Mouse (Mus musculus): ENCODE results near the gene Nmt1. TPM values are rescaled to one million over a fixed set of nuclear protein-coding genes. Genes with fewer than 3 reads are reported as not detected.

The Nmt1 gene
- polyA plus RNA-seq, 1 experiment from 2014 or later, result 63.6 TPM

DNA sequence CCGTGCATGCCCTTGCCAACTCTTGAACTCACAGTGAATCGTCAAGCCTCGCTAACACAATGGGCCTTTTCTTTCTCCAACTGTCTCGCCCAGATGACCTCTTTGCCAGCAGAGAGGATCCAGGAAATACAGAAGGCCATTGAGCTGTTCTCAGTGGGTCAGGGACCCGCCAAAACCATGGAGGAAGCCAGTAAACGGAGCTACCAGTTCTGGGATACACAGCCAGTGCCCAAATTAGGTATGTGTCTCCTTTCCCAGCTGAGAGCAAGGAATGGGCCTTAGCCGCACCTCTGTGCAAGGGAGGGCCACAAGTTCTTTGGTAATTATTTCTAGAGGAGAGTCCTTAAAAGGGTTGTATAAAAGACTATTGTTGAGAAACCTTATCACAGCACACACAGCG, 18.3 kb downstream of the Nmt1 start:
- H3K27me3 ChIP-seq (ENCODE audit: control insufficient read depth, insufficient read depth, low read length), result no peaks in the 10 kb centered on the region
- no peak overlapping the region for H3K9ac ChIP-seq (ENCODE audit: low read depth, low read length)
- no peak overlapping the region for H3K4me2 ChIP-seq (replicated peaks; ENCODE audit: low read depth, low read length)
- H3K4me3 ChIP-seq (ENCODE audit: low read length), result no peak overlapping the region
- H3K27ac ChIP-seq (ENCODE audit: low read depth, low read length), result no peak overlapping the region
- WGBS, result 83% methylated on average over 8 of the region's 8 CpGs
- H3K36me3 ChIP-seq (ENCODE audit: control insufficient read depth, insufficient read depth, low read length), result peaks cover 63% of the 10 kb centered on the region
- no peaks in the 10 kb centered on the region for H3K4me1 ChIP-seq (ENCODE audit: control insufficient read depth, insufficient read depth, low read length)
- H3K9me3 ChIP-seq (ENCODE audit: control insufficient read depth, low read length), result no peaks in the 10 kb centered on the region
- ATAC-seq (ENCODE audit: low FRiP score, low TSS enrichment), result no peak

DNA sequence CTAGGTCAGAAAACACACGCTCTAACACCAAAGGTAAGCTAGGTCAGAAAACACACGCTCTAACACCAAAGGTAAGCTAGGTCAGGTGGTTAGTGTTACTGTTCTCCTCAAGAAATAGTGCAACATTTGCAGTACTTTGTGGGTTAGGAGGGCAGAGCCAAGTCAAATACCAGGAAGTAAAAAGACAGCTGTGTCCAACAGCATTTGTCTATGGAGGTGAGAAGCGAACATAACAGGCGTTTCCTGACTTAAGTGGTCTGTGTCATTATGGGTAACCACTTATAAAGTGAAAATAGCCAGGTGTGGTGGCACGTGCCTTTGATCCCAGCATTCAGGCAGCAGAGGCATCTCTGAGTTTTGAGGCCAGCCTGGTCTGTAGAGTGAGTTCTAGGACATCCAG, 21.6 kb downstream of the Nmt1 start:
- Histone ChIP-seq H3K9ac (ENCODE audit: low read depth, low read length) (no peak overlapping the region), H3K9me3 (ENCODE audit: control insufficient read depth, low read length) (no peaks in the 10 kb centered on the region), H3K4me1 (ENCODE audit: control insufficient read depth, insufficient read depth, low read length) (no peaks in the 10 kb centered on the region), H3K27ac (ENCODE audit: low read depth, low read length) (no peak overlapping the region), H3K36me3 (ENCODE audit: control insufficient read depth, insufficient read depth, low read length) (peaks cover 66% of the 10 kb centered on the region), H3K27me3 (ENCODE audit: control insufficient read depth, insufficient read depth, low read length) (no peaks in the 10 kb centered on the region), H3K4me2 (replicated peaks; ENCODE audit: low read depth, low read length) (no peak overlapping the region), H3K4me3 (ENCODE audit: low read length) (no peak overlapping the region)
- 94% methylated on average over 5 of the region's 5 CpGs for WGBS
- ATAC-seq (ENCODE audit: low FRiP score, low TSS enrichment), result no peak

DNA sequence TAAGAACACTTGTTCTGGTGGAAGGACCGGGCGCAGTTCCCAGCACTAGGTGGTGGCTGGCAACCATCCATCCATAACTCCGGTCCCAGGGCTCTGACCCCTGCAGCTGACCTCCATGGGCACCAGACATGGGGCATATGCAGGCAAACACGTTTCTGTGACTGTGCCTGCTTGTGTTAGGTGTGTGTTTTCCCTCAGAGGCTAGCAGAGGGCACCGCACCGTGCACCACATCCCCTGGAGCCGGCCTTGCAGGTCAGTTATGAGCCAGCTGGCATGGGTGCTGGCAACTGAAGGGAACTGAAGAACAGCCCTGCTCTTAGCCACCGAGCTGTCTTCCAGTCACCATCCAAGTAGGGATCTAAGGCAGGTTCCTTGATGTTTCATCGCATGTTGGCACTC, 22.2 kb downstream of the Nmt1 start:
- no peak for ATAC-seq (ENCODE audit: low FRiP score, low TSS enrichment)
- Histone ChIP-seq H3K4me3 (ENCODE audit: low read length) (no peak overlapping the region), H3K36me3 (ENCODE audit: control insufficient read depth, insufficient read depth, low read length) (peaks cover 65% of the 10 kb centered on the region), H3K4me1 (ENCODE audit: control insufficient read depth, insufficient read depth, low read length) (no peaks in the 10 kb centered on the region), H3K9ac (ENCODE audit: low read depth, low read length) (no peak overlapping the region), H3K9me3 (ENCODE audit: control insufficient read depth, low read length) (no peaks in the 10 kb centered on the region), H3K27ac (ENCODE audit: low read depth, low read length) (no peak overlapping the region), H3K27me3 (ENCODE audit: control insufficient read depth, insufficient read depth, low read length) (no peaks in the 10 kb centered on the region), H3K4me2 (replicated peaks; ENCODE audit: low read depth, low read length) (no peak overlapping the region)
- WGBS, result 91% methylated on average over 9 of the region's 9 CpGs

DNA sequence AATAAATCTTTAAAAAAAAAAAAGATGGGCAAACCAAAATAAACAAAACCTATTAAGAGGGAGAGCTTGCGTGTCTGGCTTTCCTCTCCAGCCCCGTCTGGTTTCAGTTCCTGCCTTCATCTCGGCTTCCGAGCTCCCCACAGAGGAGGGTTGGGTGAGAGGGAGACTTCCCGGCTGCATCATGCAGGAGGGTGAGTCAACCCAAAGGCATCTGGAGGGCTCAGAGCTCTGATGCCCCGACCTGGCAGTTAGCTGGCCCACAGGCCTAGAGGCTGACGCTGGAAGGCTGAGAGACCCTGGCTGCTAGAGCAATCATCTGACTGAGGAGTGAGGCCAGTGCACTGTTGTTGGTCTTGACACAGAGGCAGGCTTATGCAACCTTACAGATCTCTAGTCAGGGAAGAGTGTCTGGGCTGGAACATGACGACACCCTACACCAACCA, 23.3 kb downstream of the Nmt1 start:
- Histone ChIP-seq H3K27me3 (ENCODE audit: control insufficient read depth, insufficient read depth, low read length) (no peaks in the 10 kb centered on the region), H3K9me3 (ENCODE audit: control insufficient read depth, low read length) (no peaks in the 10 kb centered on the region), H3K4me2 (replicated peaks; ENCODE audit: low read depth, low read length) (no peak overlapping the region), H3K27ac (ENCODE audit: low read depth, low read length) (no peak overlapping the region), H3K4me3 (ENCODE audit: low read length) (no peak overlapping the region), H3K9ac (ENCODE audit: low read depth, low read length) (no peak overlapping the region), H3K4me1 (ENCODE audit: control insufficient read depth, insufficient read depth, low read length) (no peaks in the 10 kb centered on the region), H3K36me3 (ENCODE audit: control insufficient read depth, insufficient read depth, low read length) (peaks cover 65% of the 10 kb centered on the region)
- 74% methylated on average over 8 of the region's 8 CpGs for WGBS
- no peak for ATAC-seq (ENCODE audit: low FRiP score, low TSS enrichment)

DNA sequence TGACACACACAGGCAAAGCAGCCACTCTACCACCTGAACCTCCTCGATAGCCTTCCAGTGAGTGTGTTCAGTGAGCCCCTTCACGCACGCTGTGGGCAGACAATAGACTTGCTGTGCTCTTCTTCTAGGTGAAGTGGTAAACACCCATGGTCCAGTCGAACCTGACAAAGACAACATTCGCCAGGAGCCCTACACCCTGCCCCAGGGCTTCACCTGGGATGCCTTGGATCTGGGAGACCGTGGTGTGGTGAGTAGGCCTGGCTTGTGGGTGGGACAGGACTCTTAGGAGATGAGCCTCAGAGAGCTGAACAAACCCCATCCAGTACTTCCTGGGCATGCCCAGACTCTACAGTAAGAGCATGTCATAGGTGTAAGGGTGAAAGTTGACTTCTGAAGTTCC, 24.1 kb downstream of the Nmt1 start:
- no peak for ATAC-seq (ENCODE audit: low FRiP score, low TSS enrichment)
- H3K9ac ChIP-seq (ENCODE audit: low read depth, low read length), result no peak overlapping the region
- no peaks in the 10 kb centered on the region for H3K27me3 ChIP-seq (ENCODE audit: control insufficient read depth, insufficient read depth, low read length)
- no peaks in the 10 kb centered on the region for H3K9me3 ChIP-seq (ENCODE audit: control insufficient read depth, low read length)
- no peak overlapping the region for H3K4me2 ChIP-seq (replicated peaks; ENCODE audit: low read depth, low read length)
- H3K27ac ChIP-seq (ENCODE audit: low read depth, low read length), result no peak overlapping the region
- H3K4me1 ChIP-seq (ENCODE audit: control insufficient read depth, insufficient read depth, low read length), result no peaks in the 10 kb centered on the region
- H3K4me3 ChIP-seq (ENCODE audit: low read length), result no peak overlapping the region
- 93% methylated on average over 6 of the region's 6 CpGs for WGBS
- peaks cover 65% of the 10 kb centered on the region for H3K36me3 ChIP-seq (ENCODE audit: control insufficient read depth, insufficient read depth, low read length)

DNA sequence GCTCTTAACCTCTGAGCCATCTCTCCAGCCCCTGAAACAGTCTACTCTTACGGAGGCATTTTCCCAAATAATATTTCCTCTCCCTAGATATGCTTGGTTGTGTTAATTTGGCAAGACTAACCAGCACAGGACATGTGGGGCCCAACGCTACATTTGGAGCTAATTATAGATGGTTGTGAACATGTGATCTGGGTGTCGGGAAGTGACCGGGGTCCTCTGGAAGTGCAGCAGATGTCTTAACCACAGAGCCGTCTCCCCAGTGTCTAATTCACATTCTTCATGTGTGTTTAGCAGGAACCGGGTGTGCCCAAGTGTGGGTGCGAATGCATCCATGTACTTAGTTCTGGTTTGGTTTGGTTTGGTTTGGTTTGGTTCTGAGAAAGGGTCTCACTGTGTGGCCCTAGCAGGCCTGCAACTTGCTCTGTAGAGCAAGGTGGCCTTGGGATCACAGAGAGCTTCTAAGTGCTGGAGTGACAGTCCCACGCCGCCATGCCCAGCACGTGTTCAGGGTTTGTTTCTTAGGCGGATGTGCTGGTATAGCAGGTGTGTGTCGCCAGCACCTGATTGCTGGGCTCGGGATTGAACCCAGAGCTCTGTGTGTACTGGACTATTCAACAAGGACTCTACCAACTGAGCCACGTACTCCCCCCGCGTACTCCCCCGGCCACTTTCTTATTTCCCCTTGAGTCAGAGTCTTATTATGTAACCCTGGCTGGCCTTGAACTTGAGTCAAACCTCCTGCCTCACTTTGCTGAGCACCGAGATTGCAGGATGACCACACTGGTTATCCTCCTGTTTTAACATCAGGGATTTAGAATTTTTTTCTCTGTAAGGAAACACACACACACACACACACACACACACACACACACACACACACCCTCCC, 25.4 kb downstream of the Nmt1 start:
- Histone ChIP-seq H3K27me3 (ENCODE audit: control insufficient read depth, insufficient read depth, low read length) (no peaks in the 10 kb centered on the region), H3K27ac (ENCODE audit: low read depth, low read length) (no peak overlapping the region), H3K4me2 (replicated peaks; ENCODE audit: low read depth, low read length) (no peak overlapping the region), H3K4me1 (ENCODE audit: control insufficient read depth, insufficient read depth, low read length) (no peaks in the 10 kb centered on the region), H3K36me3 (ENCODE audit: control insufficient read depth, insufficient read depth, low read length) (peaks cover 73% of the 10 kb centered on the region), H3K9ac (ENCODE audit: low read depth, low read length) (no peak overlapping the region), H3K4me3 (ENCODE audit: low read length) (no peak overlapping the region), H3K9me3 (ENCODE audit: control insufficient read depth, low read length) (no peaks in the 10 kb centered on the region)
- ATAC-seq (ENCODE audit: low FRiP score, low TSS enrichment), result no peak
- 91% methylated on average over 18 of the region's 18 CpGs for WGBS

DNA sequence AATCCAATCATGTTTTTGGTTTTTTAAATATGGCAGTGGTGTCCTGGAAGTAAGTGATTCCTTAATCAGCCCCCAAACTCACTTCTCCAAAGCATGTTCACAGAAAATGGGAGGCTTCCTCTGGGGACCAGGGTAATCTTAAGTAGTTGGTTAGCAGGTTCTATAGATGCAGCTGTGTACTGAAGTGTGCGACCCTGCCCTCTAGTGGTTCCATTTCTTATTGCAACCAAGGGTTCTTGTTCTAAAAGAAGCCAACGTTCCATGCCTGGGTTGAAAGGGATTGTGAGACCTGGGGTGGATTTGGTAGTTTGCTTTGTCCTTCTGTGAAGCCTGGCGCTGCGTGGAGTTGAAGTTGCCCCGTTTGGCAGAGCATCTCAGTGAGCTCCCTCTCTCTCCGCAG, 26.8 kb downstream of the Nmt1 start:
- peaks cover 82% of the 10 kb centered on the region for H3K36me3 ChIP-seq (ENCODE audit: control insufficient read depth, insufficient read depth, low read length)
- H3K27ac ChIP-seq (ENCODE audit: low read depth, low read length), result no peak overlapping the region
- no peak overlapping the region for H3K9ac ChIP-seq (ENCODE audit: low read depth, low read length)
- H3K27me3 ChIP-seq (ENCODE audit: control insufficient read depth, insufficient read depth, low read length), result no peaks in the 10 kb centered on the region
- no peaks in the 10 kb centered on the region for H3K9me3 ChIP-seq (ENCODE audit: control insufficient read depth, low read length)
- no peak for ATAC-seq (ENCODE audit: low FRiP score, low TSS enrichment)
- no peak overlapping the region for H3K4me3 ChIP-seq (ENCODE audit: low read length)
- no peak overlapping the region for H3K4me2 ChIP-seq (replicated peaks; ENCODE audit: low read depth, low read length)
- no peaks in the 10 kb centered on the region for H3K4me1 ChIP-seq (ENCODE audit: control insufficient read depth, insufficient read depth, low read length)
- 54% methylated on average over 6 of the region's 6 CpGs for WGBS

DNA sequence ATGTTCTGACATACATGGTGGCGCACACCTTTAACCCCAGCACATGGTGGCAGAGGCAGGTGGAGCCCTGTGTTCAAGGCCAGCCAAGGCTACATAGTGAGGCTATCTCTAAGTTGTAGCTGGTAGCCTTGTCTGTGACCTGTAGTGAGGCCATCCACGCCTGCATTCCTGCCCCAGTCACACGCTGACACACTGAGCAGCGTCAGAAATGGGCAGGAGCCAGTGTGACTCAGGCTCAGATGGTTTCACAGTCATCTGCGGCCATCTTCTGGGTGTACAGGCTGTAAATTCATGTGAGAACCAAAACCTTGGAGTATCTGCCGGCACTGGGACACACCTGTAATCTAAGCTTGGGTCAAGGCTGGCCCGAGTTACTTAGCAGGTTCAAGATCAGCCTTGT, 28.6 kb downstream of the Nmt1 start:
- no peak overlapping the region for H3K9ac ChIP-seq (ENCODE audit: low read depth, low read length)
- H3K27me3 ChIP-seq (ENCODE audit: control insufficient read depth, insufficient read depth, low read length), result no peaks in the 10 kb centered on the region
- ATAC-seq (ENCODE audit: low FRiP score, low TSS enrichment), result no peak
- H3K4me3 ChIP-seq (ENCODE audit: low read length), result no peak overlapping the region
- no peaks in the 10 kb centered on the region for H3K9me3 ChIP-seq (ENCODE audit: control insufficient read depth, low read length)
- H3K4me2 ChIP-seq (replicated peaks; ENCODE audit: low read depth, low read length), result no peak overlapping the region
- no peak overlapping the region for H3K27ac ChIP-seq (ENCODE audit: low read depth, low read length)
- peaks cover 85% of the 10 kb centered on the region for H3K36me3 ChIP-seq (ENCODE audit: control insufficient read depth, insufficient read depth, low read length)
- 91% methylated on average over 7 of the region's 7 CpGs for WGBS
- no peaks in the 10 kb centered on the region for H3K4me1 ChIP-seq (ENCODE audit: control insufficient read depth, insufficient read depth, low read length)

DNA sequence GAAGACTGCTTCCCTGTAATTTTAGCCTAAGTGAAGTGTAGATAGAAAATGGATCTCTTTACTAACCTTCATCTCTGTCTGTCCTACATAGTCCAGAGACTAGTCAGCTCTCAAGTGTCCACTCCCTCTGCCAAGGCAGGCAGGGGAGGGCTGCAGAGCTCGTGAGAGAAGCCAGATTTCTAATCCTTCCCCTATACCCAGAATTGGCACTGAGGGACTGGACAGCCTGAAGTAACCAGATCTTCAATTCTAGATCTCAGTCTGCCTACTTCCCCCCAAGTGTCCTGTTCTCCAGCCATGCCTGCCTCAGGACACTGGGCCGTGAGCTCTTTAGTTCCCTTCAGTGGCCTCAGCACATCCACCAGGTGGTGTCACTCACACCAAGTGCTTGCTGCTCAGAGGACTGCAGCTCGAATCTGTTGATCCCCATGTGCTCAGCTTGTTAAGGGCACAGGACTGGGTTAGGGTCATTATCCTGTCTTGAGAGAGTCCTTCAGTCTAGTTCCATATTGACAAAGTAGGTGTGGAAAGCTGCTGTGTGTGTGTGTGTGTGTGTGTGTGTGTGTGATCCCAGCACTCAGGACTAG, 30.6 kb downstream of the Nmt1 start:
- no peak overlapping the region for H3K9ac ChIP-seq (ENCODE audit: low read depth, low read length)
- H3K27ac ChIP-seq (ENCODE audit: low read depth, low read length), result no peak overlapping the region
- no peak overlapping the region for H3K4me3 ChIP-seq (ENCODE audit: low read length)
- H3K36me3 ChIP-seq (ENCODE audit: control insufficient read depth, insufficient read depth, low read length), result peaks cover 80% of the 10 kb centered on the region
- no peak overlapping the region for H3K4me2 ChIP-seq (replicated peaks; ENCODE audit: low read depth, low read length)
- no peaks in the 10 kb centered on the region for H3K27me3 ChIP-seq (ENCODE audit: control insufficient read depth, insufficient read depth, low read length)
- 65% methylated on average over 3 of the region's 3 CpGs for WGBS
- no peak for ATAC-seq (ENCODE audit: low FRiP score, low TSS enrichment)
- no peaks in the 10 kb centered on the region for H3K9me3 ChIP-seq (ENCODE audit: control insufficient read depth, low read length)
- H3K4me1 ChIP-seq (ENCODE audit: control insufficient read depth, insufficient read depth, low read length), result no peaks in the 10 kb centered on the region

All from kidney, embryonic 14.5 days (tissue).